Mouse (Mus musculus) layer of hippocampus, adult 2 months (tissue): ENCODE results near the gene Arhgef39. TPM values are rescaled to one million over a fixed set of nuclear protein-coding genes. Genes with fewer than 3 reads are reported as not detected.

ENCODE experiments used
- DNase-seq, 2 experiments: peaks; one replicate each; pipeline ENCODE4 v3.0.0; 2022; ENCODE audit warnings: low spot score in 2 of 2
- H3K27ac ChIP-seq: fragments of 200-600 bp; 2 replicates; pipeline ENCODE4 v1.8.1; 2022
- H3K4me3 ChIP-seq: fragments of 200-600 bp; 2 replicates; pipeline ENCODE4 v1.8.1; 2022; ENCODE audit warnings: mild to moderate bottlenecking
- CTCF ChIP-seq: fragments of 200-600 bp; conservative IDR thresholded peaks from 2 replicates; pipeline ENCODE4 v1.8.1; 2022; ENCODE audit warnings: antibody characterized with exemption, mild to moderate bottlenecking, moderate library complexity
- total RNA-seq, 2 experiments: library from RNA; stranded (reverse); gene quantifications; 2 replicates each; pipeline ENCODE4 v1.2.3; 2021

Gene Arhgef39
- total RNA-seq, 2 experiments from 2014 or later: 0.64 to 1.0 TPM

- no peak for TF ChIP-seq CTCF
- no peak overlapping the region for H3K4me3 ChIP-seq
- no peak for DNase-seq
- H3K27ac ChIP-seq: no peak overlapping the region
These were observed 42.4 kb downstream of the Arhgef39 start for GRCm38 (mm10) chr4:43457124-43457523.

DNA sequence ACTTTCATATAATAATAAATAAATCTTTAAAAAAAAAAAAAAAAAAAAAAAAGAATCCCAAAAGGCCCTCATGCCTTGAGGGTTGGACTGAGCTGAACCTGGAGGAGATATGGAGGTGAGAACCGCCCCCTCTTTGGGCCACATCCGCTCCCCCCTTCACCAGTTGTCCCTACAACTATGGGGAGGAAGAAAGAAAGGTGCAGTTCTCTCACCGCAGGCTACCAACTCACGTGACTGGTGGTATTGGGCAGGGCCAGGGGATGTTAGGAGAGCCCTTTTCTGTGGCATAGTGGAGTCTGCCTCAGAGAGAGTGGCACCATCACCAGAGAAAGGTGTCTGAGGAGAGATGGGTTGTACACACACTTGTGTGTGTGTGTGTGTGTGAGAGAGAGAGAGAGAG lies 43.0 kb downstream of the Arhgef39 start:
- DNase-seq: no peak
- no peak for TF ChIP-seq CTCF
- Histone ChIP-seq H3K4me3 (no peak overlapping the region), H3K27ac (no peak overlapping the region)

GRCm38 (mm10) chr4:43454041-43454836 lies 45.3 kb downstream of the Arhgef39 start, which contains the start of gene Cd72:
Gene Cd72 (minus strand): TSS chr4:43454628.
- no peak within 1 kb of the TSS for H3K27ac ChIP-seq
- no peak within 1 kb of the TSS; the same call in 1 of the 2 replicates for H3K4me3 ChIP-seq
- no peak for DNase-seq
- no peak for TF ChIP-seq CTCF

- DNase-seq: no peak
- no peak overlapping the region; the same call in 1 of the 2 replicates for H3K4me3 ChIP-seq
- no peak for TF ChIP-seq CTCF
- no peak overlapping the region for H3K27ac ChIP-seq
These were observed 46.1 kb downstream of the Arhgef39 start for GRCm38 (mm10) chr4:43453413-43453812.

- DNase-seq: no peak
- H3K4me3 ChIP-seq: no peak overlapping the region
- H3K27ac ChIP-seq: no peak overlapping the region
- no peak for TF ChIP-seq CTCF
These were observed 47.2 kb downstream of the Arhgef39 start for GRCm38 (mm10) chr4:43452315-43452714.

GRCm38 (mm10) chr4:43448554-43448953 lies 50.9 kb downstream of the Arhgef39 start:
- TF ChIP-seq CTCF: no peak
- Histone ChIP-seq H3K4me3 (no peak overlapping the region), H3K27ac (no peak overlapping the region)
- DNase-seq: no peak

- Histone ChIP-seq H3K4me3 (no peak overlapping the region), H3K27ac (no peak overlapping the region)
- TF ChIP-seq CTCF: no peak
- DNase-seq: no peak
These were observed 52.2 kb downstream of the Arhgef39 start for GRCm38 (mm10) chr4:43447251-43447650.

Other genes starting within 250 kb of the Arhgef39 start
- gene Atp8b5, start 232.5 kb downstream of the Arhgef39 start, total RNA-seq: under 1 TPM; 0.29 to 0.31 TPM
- 100 to 1,000 TPM; 117 to 120 TPM for gene Rusc2, start 117.7 kb downstream of the Arhgef39 start, total RNA-seq
- 1 to 10 TPM in 1 of 2 experiments, under 1 TPM in 1; 0.98 to 1.9 TPM for gene Fam166b, start 70.6 kb downstream of the Arhgef39 start, total RNA-seq
- gene Tesk1, start 57.8 kb downstream of the Arhgef39 start, total RNA-seq: 10 to 100 TPM; 79.9 to 86.0 TPM
- not detected for gene Cd72, start 45.1 kb downstream of the Arhgef39 start, total RNA-seq
- gene Sit1, start 16.0 kb downstream of the Arhgef39 start, total RNA-seq: not detected
- gene Ccdc107, start 6.8 kb downstream of the Arhgef39 start, total RNA-seq: 10 to 100 TPM; 27.6 to 29.0 TPM
- not detected for gene Car9, start 7.3 kb upstream of the Arhgef39 start, total RNA-seq
- 1 to 10 TPM; 5.4 to 6.1 TPM for gene Tpm2, start 24.1 kb upstream of the Arhgef39 start, total RNA-seq
- gene Creb3, start 62.6 kb upstream of the Arhgef39 start, total RNA-seq: 10 to 100 TPM; 70.3 to 75.1 TPM
- 10 to 100 TPM; 36.4 to 42.9 TPM for gene Tln1, start 63.0 kb upstream of the Arhgef39 start, total RNA-seq
- gene Rgp1, start 79.0 kb upstream of the Arhgef39 start, total RNA-seq: 10 to 100 TPM; 45.3 to 49.9 TPM
- gene Gba2, start 79.2 kb upstream of the Arhgef39 start, total RNA-seq: 10 to 100 TPM; 61.0 to 64.4 TPM
- gene Msmp, start 84.8 kb upstream of the Arhgef39 start, total RNA-seq: not detected
- gene Npr2, start 132.2 kb upstream of the Arhgef39 start, total RNA-seq: 10 to 100 TPM; 57.4 to 59.3 TPM
- gene Spag8, start 153.9 kb upstream of the Arhgef39 start, total RNA-seq: 1 to 10 TPM; 2.0 to 2.5 TPM
- 10 to 100 TPM; 31.4 to 32.9 TPM for gene Hint2, start 156.8 kb upstream of the Arhgef39 start, total RNA-seq
- 10 to 100 TPM; 74.8 to 75.5 TPM for gene Tmem8b, start 169.3 kb upstream of the Arhgef39 start, total RNA-seq
- 1 to 10 TPM; 1.4 to 1.5 TPM for gene Fam221b, start 169.4 kb upstream of the Arhgef39 start, total RNA-seq
- not detected for gene Olfr70, start 201.1 kb upstream of the Arhgef39 start, total RNA-seq
- gene Olfr71, start 210.6 kb upstream of the Arhgef39 start, total RNA-seq: not detected
- 1 to 10 TPM in 1 of 2 experiments, under 1 TPM in 1; 0.39 to 1.2 TPM for gene Hrct1, start 227.5 kb upstream of the Arhgef39 start, total RNA-seq
- under 1 TPM; 0.97 to 0.98 TPM for gene Spaar, start 230.3 kb upstream of the Arhgef39 start, total RNA-seq